Mouse (Mus musculus) adrenal gland, postnatal 4 days (tissue): Measurements from ENCODE around the gene Cyp2a5. TPM values are rescaled to one million over a fixed set of nuclear protein-coding genes. Genes with fewer than 3 reads are reported as not detected.
"Not testable (repeated sequence)": the region's sequence is repeated elsewhere in the genome, so short reads cannot be mapped to it uniquely, and the experiment has no call there.

ENCODE experiments used
- DNase-seq, 2 experiments: peaks; one replicate each; pipeline ENCODE4 v3.0.0; 2021 to 2022; ENCODE audit warnings: low spot score in 2 of 2, mixed read lengths in 2 of 2
- long read RNA-seq, 2 experiments: library from polyadenylated mRNA; stranded (forward); transcript quantifications; one replicate each; pipeline ENCODE4 v2.0.0; 2021
- total RNA-seq, 2 experiments: library from RNA; stranded (reverse); gene quantifications; 2 replicates each; pipeline ENCODE4 v1.2.3; 2021

Gene Cyp2a5
- total RNA-seq = 1 to 10 TPM in 1 of 2 experiments, not detected in 1; 2.9 TPM
- long read RNA-seq, experiment 1, partial matches to known transcripts = 0 of 4 reads
- long read RNA-seq, experiment 1, other reads (novel, unspliced or antisense) = 0 of 4 reads
- long read RNA-seq, experiment 2 = 0 reads

DNA sequence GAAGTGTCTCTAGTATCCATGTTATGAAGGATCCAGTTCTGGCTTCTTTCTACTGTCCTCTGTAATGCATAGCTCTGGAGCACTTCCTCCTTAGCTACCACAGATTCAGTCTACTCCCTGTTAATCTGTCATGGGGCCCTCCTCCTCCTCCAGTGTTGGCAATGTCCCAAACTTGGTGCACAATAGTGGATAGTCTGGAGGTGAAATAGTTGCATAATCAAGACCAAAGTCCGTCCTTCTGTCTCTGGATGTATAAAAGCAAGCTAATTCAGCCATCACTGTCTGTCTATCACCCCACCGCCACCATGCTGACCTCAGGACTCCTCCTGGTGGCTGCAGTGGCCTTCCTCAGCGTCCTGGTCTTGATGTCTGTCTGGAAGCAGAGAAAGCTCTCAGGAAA, at the start of gene Cyp2a5:
Cyp2a5 (plus strand) TSS at position 247 of the 400 bp plus-strand sequence.
- not testable (repeated sequence) for DNase-seq

- not testable (repeated sequence) for DNase-seq
Observed at GRCm38 (mm10) chr7:26786013-26786412, 49.1 kb upstream of the Cyp2a5 start.

- DNase-seq = no peak
Observed at GRCm38 (mm10) chr7:26789984-26790383, 45.1 kb upstream of the Cyp2a5 start.

GRCm38 (mm10) chr7:26800104-26800503, 35.0 kb upstream of the Cyp2a5 start:
- no peak for DNase-seq

GRCm38 (mm10) chr7:26800996-26801395, 34.1 kb upstream of the Cyp2a5 start:
- DNase-seq = no peak

DNA sequence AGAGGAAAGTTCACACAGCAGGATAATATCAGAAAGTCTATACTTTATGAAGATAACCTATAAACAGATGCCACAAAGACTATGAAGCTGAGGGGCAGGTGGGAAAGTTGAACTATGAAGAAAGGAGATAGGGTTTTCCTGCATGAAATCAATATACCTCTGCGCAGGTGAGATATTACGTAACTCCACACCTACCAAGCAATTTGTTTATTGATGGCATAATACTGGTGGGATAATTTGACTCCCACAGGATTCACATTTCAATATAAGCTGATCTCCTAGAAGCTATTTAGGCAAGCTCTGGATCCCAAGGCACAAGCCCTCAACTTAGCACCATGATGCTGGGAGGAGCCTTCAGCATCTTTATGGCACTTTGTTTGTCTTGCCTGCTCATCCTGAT, 26.5 kb upstream of the Cyp2a5 start, which contains the start of gene Cyp2g1:
Cyp2g1 (plus strand) TSS at position 301 of the 400 bp plus-strand sequence.
- no peak for DNase-seq

DNA sequence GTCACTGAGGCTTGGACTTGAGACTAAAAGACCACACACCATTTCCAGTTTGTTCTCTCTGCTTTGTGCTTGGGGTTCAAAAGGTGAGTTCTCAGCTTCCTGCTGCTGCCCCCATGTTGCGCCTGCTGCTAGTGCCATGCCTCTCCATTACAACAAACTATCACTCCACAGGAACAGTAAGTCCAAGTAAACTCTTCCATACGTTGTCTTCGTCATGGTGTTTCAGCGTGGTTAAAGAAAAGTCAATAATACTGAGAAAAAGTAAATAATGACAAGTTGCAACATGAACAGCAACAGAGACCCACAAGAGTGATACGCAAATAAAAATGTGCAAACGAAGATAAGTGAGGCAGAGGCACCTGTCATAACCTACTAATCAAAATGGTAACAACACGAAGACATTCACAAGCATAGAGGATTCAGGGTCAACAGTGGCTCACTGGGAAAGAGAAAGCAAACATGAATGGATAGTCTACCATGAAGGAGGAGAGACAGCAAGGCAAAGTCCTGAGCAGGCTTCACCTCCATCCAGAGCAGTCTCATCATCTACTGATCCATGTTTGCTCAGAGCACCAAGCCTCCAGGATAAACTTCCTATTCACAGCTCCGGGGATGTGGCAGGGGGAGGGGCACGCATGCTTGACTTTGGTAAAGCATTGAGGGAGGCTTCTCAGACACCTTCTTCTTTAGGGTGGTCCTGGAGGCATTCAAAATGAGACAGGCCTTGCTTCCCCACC, 3.4 kb upstream of the Cyp2a5 start:
- DNase-seq = not testable (repeated sequence)

GRCm38 (mm10) chr7:26832668-26833067, 2.4 kb upstream of the Cyp2a5 start:
- not testable (repeated sequence) for DNase-seq

GRCm38 (mm10) chr7:26843400-26843799, 8.3 kb downstream of the Cyp2a5 start:
- DNase-seq = not testable (repeated sequence)

- not testable (repeated sequence) for DNase-seq
Observed at GRCm38 (mm10) chr7:26850063-26850462, 15.0 kb downstream of the Cyp2a5 start.

DNA sequence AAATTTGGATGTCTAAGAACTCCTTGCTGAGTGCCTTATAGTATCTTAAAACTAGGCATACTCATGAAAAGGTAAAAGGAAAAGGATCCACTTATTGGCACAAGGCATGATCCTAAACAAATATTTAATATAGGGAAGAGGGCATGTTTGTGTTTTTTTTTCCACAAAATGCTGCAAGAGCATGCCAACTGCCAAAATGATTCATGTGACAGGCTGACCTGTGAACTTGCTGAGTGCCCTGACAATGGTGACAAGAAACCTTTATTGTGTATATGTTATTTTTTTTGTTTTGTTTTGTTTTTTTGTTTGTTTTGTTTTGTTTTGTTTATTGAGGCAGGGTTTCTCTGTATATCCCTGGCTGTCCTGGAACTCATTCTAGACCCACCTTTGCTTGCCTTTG, 43.5 kb downstream of the Cyp2a5 start:
- not testable (repeated sequence) for DNase-seq

DNA sequence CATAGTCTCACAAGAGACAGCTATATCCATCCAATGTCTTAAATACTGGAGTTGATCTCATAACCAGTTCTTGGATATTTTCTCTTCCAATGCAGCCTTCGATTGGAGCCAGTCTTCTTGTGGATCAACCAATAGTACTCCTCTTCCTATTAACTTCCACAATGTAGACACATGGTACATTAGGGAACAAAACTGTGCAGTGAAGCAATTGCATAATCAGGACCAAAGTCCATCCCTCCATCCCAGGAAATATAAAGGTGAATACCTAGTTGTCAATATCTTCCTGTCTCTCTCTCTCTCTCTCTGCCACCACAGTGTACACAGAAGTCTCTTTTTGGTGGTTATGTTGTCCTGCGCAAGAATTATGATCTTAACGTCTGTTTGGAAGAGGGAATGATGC, 45.5 kb downstream of the Cyp2a5 start:
- not testable (repeated sequence) for DNase-seq

Other genes starting within 250 kb of the Cyp2a5 start
- not detected for gene Vmn1r185, start 216.8 kb upstream of the Cyp2a5 start, total RNA-seq
- gene Cyp2b23, start 148.9 kb upstream of the Cyp2a5 start, total RNA-seq = not detected
- gene Cyp2b19, start 78.2 kb upstream of the Cyp2a5 start, total RNA-seq = not detected
- 1 to 10 TPM in 1 of 2 experiments, not detected in 1; 1.8 TPM for gene Cyp2g1, start 26.4 kb upstream of the Cyp2a5 start, total RNA-seq
- gene Cyp2a22, start 104.1 kb downstream of the Cyp2a5 start, total RNA-seq = 1 to 10 TPM in 1 of 2 experiments, not detected in 1; 4.4 TPM
- 10 to 100 TPM in 1 of 2 experiments, 1 to 10 TPM in 1; 2.1 to 16.2 TPM for gene Cyp2a12, start 193.8 kb downstream of the Cyp2a5 start, total RNA-seq